Mouse (Mus musculus) liver, embryonic 16.5 days (tissue): ENCODE measurements at regions not wholly inside any gene's neighbourhood (a gene's known extent, or its start where the extent isn't known, plus 50 kb on each side); places are given as distances from the start of the nearest gene placed in this dataset.

Experiments
- ATAC-seq: fragments of 200-750 bp; cut with Nextera tagmentation; 2 replicates; pipeline ENCODE4 v1.8.0; 2017; ENCODE audit warnings: low read depth, mild to moderate bottlenecking, moderate number of reproducible peaks, moderate library complexity
- H3K27ac ChIP-seq: fragments of 300-500 bp; sonication (generic); 2 replicates; pipeline ENCODE4 v1.5.1; 2014; ENCODE audit warnings: mild to moderate bottlenecking, low read length
- H3K27me3 ChIP-seq: fragments of 300-500 bp; sonication (generic); 2 replicates; pipeline ENCODE4 v1.6.1; 2014; ENCODE audit warnings: low read depth, low read length, mixed read lengths; ENCODE audit not compliant: control insufficient read depth, insufficient read depth
- H3K36me3 ChIP-seq: fragments of 300-500 bp; sonication (generic); 2 replicates; pipeline ENCODE4 v1.6.1; 2014; ENCODE audit warnings: mild to moderate bottlenecking; ENCODE audit not compliant: control insufficient read depth, insufficient read depth
- H3K4me1 ChIP-seq: fragments of 300-500 bp; sonication (generic); 2 replicates; pipeline ENCODE4 v1.6.1; 2014; ENCODE audit warnings: low read depth, low read length, mixed read lengths; ENCODE audit not compliant: control insufficient read depth
- H3K4me2 ChIP-seq: fragments of 300-500 bp; sonication (generic); 2 replicates; pipeline ENCODE4 v1.6.1; 2014; ENCODE audit warnings: low read depth, low read length, mixed read lengths
- H3K4me3 ChIP-seq: fragments of 300-500 bp; sonication (generic); 2 replicates; pipeline ENCODE4 v1.5.1; 2014; ENCODE audit warnings: low read depth, mild to moderate bottlenecking, low read length
- H3K9ac ChIP-seq: fragments of 300-500 bp; sonication (generic); 2 replicates; pipeline ENCODE4 v1.6.1; 2014; ENCODE audit warnings: low read depth, low read length
- H3K9me3 ChIP-seq: fragments of 300-500 bp; sonication (generic); replicated peaks from 2 replicates; pipeline ENCODE4 v1.6.1; 2016; ENCODE audit warnings: low read length; ENCODE audit not compliant: control insufficient read depth
- WGBS: fragments of 180-500 bp; shearing (Covaris S2); extraction: QIAGEN DNeasy Blood & Tissue Kit; methylation state at CpG from one replicate; pipeline ENCODE4 v1.1.7; 2014; ENCODE audit not compliant: insufficient replicate concordance; 5-methylcytosine and 5-hydroxymethylcytosine counted together

- no peak overlapping the region for H3K4me2 ChIP-seq
- no peak overlapping the region for H3K27ac ChIP-seq
- ATAC-seq, result no peak
- H3K4me1 ChIP-seq, result no peaks in the 10 kb centered on the region
- 67% methylated on average over 12 of the region's 12 CpGs for WGBS
- no peaks in the 10 kb centered on the region for H3K9me3 ChIP-seq
- no peak overlapping the region for H3K4me3 ChIP-seq
- no peaks in the 10 kb centered on the region for H3K27me3 ChIP-seq
- no peak overlapping the region for H3K9ac ChIP-seq
- no peaks in the 10 kb centered on the region for H3K36me3 ChIP-seq
These were observed 638.9 kb downstream of the Bcl11a start for GRCm38 (mm10) chr11:24716539-24717287.

GRCm38 (mm10) chr11:24724259-24724937, 646.5 kb downstream of the Bcl11a start:
- ATAC-seq, result no peak
- H3K9me3 ChIP-seq, result no peaks in the 10 kb centered on the region
- H3K27ac ChIP-seq, result no peak overlapping the region
- no peaks in the 10 kb centered on the region for H3K36me3 ChIP-seq
- H3K4me1 ChIP-seq, result no peaks in the 10 kb centered on the region
- H3K27me3 ChIP-seq, result no peaks in the 10 kb centered on the region
- H3K4me2 ChIP-seq, result no peak overlapping the region
- H3K9ac ChIP-seq, result no peak overlapping the region
- H3K4me3 ChIP-seq, result no peak overlapping the region
- WGBS, result 32% methylated on average over 5 of the region's 5 CpGs

- no peaks in the 10 kb centered on the region for H3K36me3 ChIP-seq
- H3K27ac ChIP-seq, result no peak overlapping the region
- no peaks in the 10 kb centered on the region for H3K27me3 ChIP-seq
- no peak overlapping the region for H3K9ac ChIP-seq
- no peak overlapping the region for H3K4me3 ChIP-seq
- no peaks in the 10 kb centered on the region for H3K4me1 ChIP-seq
- no peak overlapping the region for H3K4me2 ChIP-seq
- WGBS, result 38% methylated on average over 3 of the region's 3 CpGs
- no peak for ATAC-seq
- no peaks in the 10 kb centered on the region for H3K9me3 ChIP-seq
These were observed 648.5 kb downstream of the Bcl11a start for GRCm38 (mm10) chr11:24726331-24726730.

- H3K27me3 ChIP-seq, result no peaks in the 10 kb centered on the region
- no peaks in the 10 kb centered on the region for H3K4me1 ChIP-seq
- no peak overlapping the region for H3K4me2 ChIP-seq
- WGBS, result 25% methylated on average over 1 of the region's 1 CpGs
- no peak overlapping the region for H3K9ac ChIP-seq
- no peaks in the 10 kb centered on the region for H3K36me3 ChIP-seq
- no peak overlapping the region for H3K4me3 ChIP-seq
- H3K27ac ChIP-seq, result no peak overlapping the region
- no peak for ATAC-seq
- H3K9me3 ChIP-seq, result no peaks in the 10 kb centered on the region
These were observed 649.5 kb downstream of the Bcl11a start for GRCm38 (mm10) chr11:24727404-24727803.

- H3K4me3 ChIP-seq, result no peak overlapping the region
- no peak overlapping the region for H3K9ac ChIP-seq
- H3K4me2 ChIP-seq, result no peak overlapping the region
- ATAC-seq, result no peak
- H3K4me1 ChIP-seq, result no peaks in the 10 kb centered on the region
- H3K9me3 ChIP-seq, result no peaks in the 10 kb centered on the region
- no peaks in the 10 kb centered on the region for H3K36me3 ChIP-seq
- no peaks in the 10 kb centered on the region for H3K27me3 ChIP-seq
- WGBS, result 0% methylated on average over 1 of the region's 1 CpGs
- H3K27ac ChIP-seq, result no peak overlapping the region
These were observed 653.6 kb downstream of the Bcl11a start for GRCm38 (mm10) chr11:24731431-24731830.

GRCm38 (mm10) chr11:24739710-24740255, 661.9 kb downstream of the Bcl11a start:
- no peak overlapping the region for H3K4me2 ChIP-seq

GRCm38 (mm10) chr11:24740466-24740865, 662.6 kb downstream of the Bcl11a start:
- Histone ChIP-seq H3K4me1 (no peaks in the 10 kb centered on the region), H3K27me3 (no peaks in the 10 kb centered on the region), H3K9ac (no peak overlapping the region), H3K27ac (no peak overlapping the region), H3K9me3 (no peaks in the 10 kb centered on the region), H3K4me2 (no peak overlapping the region), H3K4me3 (no peak overlapping the region), H3K36me3 (no peaks in the 10 kb centered on the region)
- ATAC-seq, result no peak
- WGBS, result 55% methylated on average over 2 of the region's 2 CpGs

More at GRCm38 (mm10) chr11:24739710-24740255, 661.9 kb downstream of the Bcl11a start:
- no peak overlapping the region for H3K4me3 ChIP-seq
- no peak overlapping the region for H3K9ac ChIP-seq
- no peak overlapping the region for H3K27ac ChIP-seq
- H3K4me1 ChIP-seq, result no peaks in the 10 kb centered on the region
- H3K36me3 ChIP-seq, result no peaks in the 10 kb centered on the region
- no peaks in the 10 kb centered on the region for H3K27me3 ChIP-seq
- H3K9me3 ChIP-seq, result no peaks in the 10 kb centered on the region
- ATAC-seq, result no peak
- WGBS, result 12% methylated on average over 14 of the region's 14 CpGs

GRCm38 (mm10) chr11:24742561-24742960, 664.7 kb downstream of the Bcl11a start:
- no peaks in the 10 kb centered on the region for H3K9me3 ChIP-seq
- 44% methylated on average over 8 of the region's 8 CpGs for WGBS
- no peak overlapping the region for H3K9ac ChIP-seq
- ATAC-seq, result no peak
- H3K4me3 ChIP-seq, result no peak overlapping the region
- H3K27me3 ChIP-seq, result no peaks in the 10 kb centered on the region
- H3K4me2 ChIP-seq, result no peak overlapping the region
- H3K4me1 ChIP-seq, result no peaks in the 10 kb centered on the region
- no peaks in the 10 kb centered on the region for H3K36me3 ChIP-seq
- no peak overlapping the region for H3K27ac ChIP-seq

GRCm38 (mm10) chr11:24743439-24743838, 665.6 kb downstream of the Bcl11a start:
- Histone ChIP-seq H3K9me3 (no peaks in the 10 kb centered on the region), H3K4me2 (no peak overlapping the region), H3K36me3 (no peaks in the 10 kb centered on the region), H3K27ac (no peak overlapping the region), H3K27me3 (no peaks in the 10 kb centered on the region), H3K9ac (no peak overlapping the region), H3K4me3 (no peak overlapping the region), H3K4me1 (no peaks in the 10 kb centered on the region)
- ATAC-seq, result no peak
- WGBS, result 23% methylated on average over 1 of the region's 1 CpGs
